In genomic region chr6:94690247-94690646, GRCm38 (mm10) we compare ENCODE assay signal across 15 mouse cellular contexts. TPM values are rescaled to one million over a fixed set of nuclear protein-coding genes. Genes with fewer than 3 reads are reported as not detected.
DNase-seq lines count a peak whose midpoint lies in the region; ATAC-seq and TF ChIP-seq lines count a peak whose summit lies in the region.
"Had no signal": no experiment of that assay in that cellular context is flagged by ENCODE, and none has a peak within 500 bp of the region (broad histone marks: within the 10 kb centered on the region; RNA-seq: fewer than 3 reads in every experiment).

No protein-coding gene starts in this region.

- no peak for TF ChIP-seq POLR2A in small intestine, adult 2 months (IDR thresholded peaks at IDR 0.05; ENCODE audit: low read depth, low read length)

- no peak for TF ChIP-seq CTCF in lung, embryonic 14.5 days (IDR thresholded peaks at IDR 0.05; ENCODE audit: low read depth)
- no peak for TF ChIP-seq CTCF in small intestine, adult 2 months (IDR thresholded peaks at IDR 0.05; ENCODE audit: extremely low read depth, insufficient read length, insufficient replicate concordance, low read depth, low read length)

- H3K4me3 ChIP-seq in lung, embryonic 14.5 days (ENCODE audit: low read depth, low read length), result no peak overlapping the region
- no peak overlapping the region for H3K4me3 ChIP-seq in small intestine, adult 2 months (ENCODE audit: low read depth, low read length)
- H3K4me3 ChIP-seq in midbrain, embryonic 14.5 days (replicated peaks; ENCODE audit: low read depth, low read length), result no peak overlapping the region
- H3K4me3 ChIP-seq: liver, embryonic 13.5 days; midbrain, embryonic 12.5 days; myocyte had no signal

- H3K27me3 ChIP-seq in lung, embryonic 14.5 days (ENCODE audit: insufficient read depth, low read length), result no peaks in the 10 kb centered on the region
- no peaks in the 10 kb centered on the region for H3K27me3 ChIP-seq in small intestine, adult 2 months (ENCODE audit: control insufficient read depth, insufficient read depth, low read length)
- H3K27me3 ChIP-seq in midbrain, embryonic 14.5 days (ENCODE audit: control insufficient read depth, insufficient read depth, low read length), result no peaks in the 10 kb centered on the region

- peak; percentile 57 for DNase-seq in lung, embryonic 14.5 days
- DNase-seq in lung, postnatal 36 days, result no peak
- DNase-seq in CD4-positive, CD25-positive, alpha-beta regulatory T cell, adult 2 months (ENCODE audit: low read depth, low spot score), result peak; percentile 68
- DNase-seq in T-cell, adult 2 months (ENCODE audit: low spot score), result peak; percentile 51
- DNase-seq in midbrain, embryonic 14.5 days, result no peak
- no peak for DNase-seq in spleen, postnatal 36 days (ENCODE audit: low spot score in 2 of 2)
- DNase-seq: cerebellum, postnatal 14 days; gastrocnemius, postnatal 14 days; kidney, adult 2 months; kidney, postnatal 25 days; liver, embryonic 13.5 days; lung, postnatal 4 days had no signal

- peaks cover 36% of the 10 kb centered on the region for H3K4me1 ChIP-seq in lung, embryonic 14.5 days (ENCODE audit: insufficient read depth)
- peaks cover 33% of the 10 kb centered on the region for H3K4me1 ChIP-seq in small intestine, adult 2 months (ENCODE audit: control insufficient read depth, insufficient read depth, insufficient read length, low read length)
- H3K4me1 ChIP-seq in midbrain, embryonic 14.5 days (ENCODE audit: control insufficient read depth, insufficient read depth, low read length), result peaks cover 7% of the 10 kb centered on the region; the same call in 1 of the 2 replicates

- no peak for ATAC-seq in lung, embryonic 14.5 days (ENCODE audit: insufficient read depth)
- no peak for ATAC-seq in midbrain, embryonic 14.5 days (ENCODE audit: low FRiP score, low TSS enrichment)

- 33% methylated on average over 7 of the region's 7 CpGs for WGBS in lung, embryonic 14.5 days
- WGBS in small intestine, adult 2 months, result 12% methylated on average over 7 of the region's 7 CpGs
- 87% methylated on average over 7 of the region's 7 CpGs for WGBS in midbrain, embryonic 14.5 days

- H3K9ac ChIP-seq in lung, embryonic 14.5 days, result no peak overlapping the region
- no peak overlapping the region for H3K9ac ChIP-seq in midbrain, embryonic 14.5 days (replicated peaks; ENCODE audit: low read length)
- H3K9ac ChIP-seq: liver, embryonic 13.5 days; midbrain, embryonic 12.5 days had no signal

- H3K27ac ChIP-seq in lung, embryonic 14.5 days (ENCODE audit: low read depth), result no peak overlapping the region
- peak overlapping the region; percentile 56; the same call in 1 of the 2 replicates for H3K27ac ChIP-seq in small intestine, adult 2 months (ENCODE audit: insufficient read depth, low read depth, low read length)
- H3K27ac ChIP-seq in midbrain, embryonic 14.5 days (replicated peaks; ENCODE audit: low read depth, low read length), result no peak overlapping the region
- H3K27ac ChIP-seq: liver, embryonic 13.5 days; midbrain, embryonic 12.5 days had no signal

- H3K4me2 ChIP-seq in lung, embryonic 14.5 days, result peak overlapping the region; percentile 23; the same call in 1 of the 2 replicates
- H3K4me2 ChIP-seq in midbrain, embryonic 14.5 days (ENCODE audit: low read length), result no peak overlapping the region
- H3K4me2 ChIP-seq: liver, embryonic 13.5 days; midbrain, embryonic 12.5 days had no signal

- H3K9me3 ChIP-seq in lung, embryonic 14.5 days (ENCODE audit: low read depth, low read length), result no peaks in the 10 kb centered on the region
- H3K9me3 ChIP-seq in midbrain, embryonic 14.5 days (ENCODE audit: control insufficient read depth, low read length), result no peaks in the 10 kb centered on the region
- H3K9me3 ChIP-seq: liver, embryonic 13.5 days; midbrain, embryonic 12.5 days had no signal

- no peaks in the 10 kb centered on the region for H3K36me3 ChIP-seq in lung, embryonic 14.5 days (ENCODE audit: insufficient read depth)
- no peaks in the 10 kb centered on the region for H3K36me3 ChIP-seq in small intestine, adult 2 months (ENCODE audit: control insufficient read depth, insufficient read depth, low read length)
- H3K36me3 ChIP-seq in midbrain, embryonic 14.5 days (ENCODE audit: control insufficient read depth, insufficient read depth, low read length), result no peaks in the 10 kb centered on the region
- H3K36me3 ChIP-seq: liver, embryonic 13.5 days; midbrain, embryonic 12.5 days had no signal

RNA-seq across cellular contexts. Expression of gene Lrig1, which starts 9.7 kb away (rescaled TPM):
- polyA plus RNA-seq in lung, embryonic 14.5 days (2014; fragmentation: Nextera tagmentation; extraction: Ambion mirVana), result 11.5 and 13.5 TPM in 2 replicates
- 20.5 and 29.8 TPM in 2 replicates for polyA plus RNA-seq in small intestine, adult 2 months (2012; rRNA removed)
- polyA plus RNA-seq in midbrain, embryonic 14.5 days (2014; fragmentation: Nextera tagmentation; extraction: Ambion mirVana), result 17.1 and 18.7 TPM in 2 replicates

Comparison
In these comparisons a context has a peak if more than half of its experiments do, and no peak if none do; other contexts are left out.
1. DNase-seq: peak in lung, embryonic 14.5 days (single experiment), CD4-positive, CD25-positive, alpha-beta regulatory T cell, adult 2 months (single experiment) and T-cell, adult 2 months (single experiment); none in lung, postnatal 36 days (single experiment), midbrain, embryonic 14.5 days (single experiment) and spleen, postnatal 36 days (0 of 2).